Mouse (Mus musculus): ENCODE results near the gene Patz1.
A peak's percentile ranks its signal among the peaks of the same experiment; 100 is the strongest.

Patz1 gene

DNA sequence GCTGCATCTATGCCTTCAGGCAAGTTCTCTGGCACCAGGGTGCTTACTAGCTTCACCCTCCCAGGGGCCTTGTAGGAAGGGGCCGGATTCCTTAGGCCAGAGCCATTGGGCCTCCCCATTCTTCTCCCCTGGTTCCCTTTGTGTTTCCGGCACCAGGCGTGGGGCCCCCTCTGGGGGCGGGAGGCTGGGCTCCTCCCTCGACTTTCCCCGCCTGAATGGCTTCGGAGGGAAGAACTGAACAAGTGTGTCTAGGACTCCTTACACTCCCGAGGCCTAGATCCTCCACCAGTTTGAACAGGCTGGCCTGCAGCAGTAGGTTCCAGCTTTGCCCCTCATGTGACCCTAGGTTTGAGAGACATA is 3.4 kb downstream of the Patz1 start:
- DNase-seq (ENCODE audit: low read depth, low spot score) = no peak

DNA sequence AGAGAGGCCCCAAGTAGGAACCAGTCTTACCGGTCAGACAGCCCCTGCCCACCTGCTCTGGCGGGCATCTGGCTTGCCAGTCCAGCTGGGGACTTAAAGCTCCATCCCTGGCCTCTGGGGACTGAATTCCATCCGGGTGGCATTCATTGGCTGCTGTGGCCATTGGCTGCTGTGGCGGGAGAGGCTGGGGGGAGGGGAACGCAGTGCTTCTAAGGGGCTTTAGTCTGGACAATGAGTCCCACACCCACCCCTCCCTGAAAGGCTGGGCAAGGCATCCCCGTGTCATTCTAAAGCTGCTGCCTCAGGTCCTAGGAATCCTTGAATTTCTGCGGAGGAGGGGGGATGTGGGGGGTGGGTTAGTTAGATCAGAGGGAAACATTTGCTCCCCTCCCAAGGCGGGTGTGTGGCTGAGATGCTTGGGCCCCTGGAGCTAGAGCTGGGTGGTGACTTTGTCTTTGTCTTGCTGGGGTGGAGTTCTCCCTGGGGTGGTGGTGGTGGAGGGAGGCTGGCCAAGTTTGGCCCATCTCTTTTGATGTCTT is 4.1 kb downstream of the Patz1 start:
- DNase-seq (ENCODE audit: low read depth, low spot score) = no peak

GRCm38 (mm10) chr11:3293361-3293760 is 4.7 kb downstream of the Patz1 start:
- DNase-seq (ENCODE audit: low read depth, low spot score) = no peak

GRCm38 (mm10) chr11:3294641-3295040 is 6.0 kb downstream of the Patz1 start:
- DNase-seq (ENCODE audit: low read depth, low spot score) = no peak

GRCm38 (mm10) chr11:3296056-3296455 is 7.4 kb downstream of the Patz1 start:
- DNase-seq (ENCODE audit: low read depth, low spot score) = no peak

DNA sequence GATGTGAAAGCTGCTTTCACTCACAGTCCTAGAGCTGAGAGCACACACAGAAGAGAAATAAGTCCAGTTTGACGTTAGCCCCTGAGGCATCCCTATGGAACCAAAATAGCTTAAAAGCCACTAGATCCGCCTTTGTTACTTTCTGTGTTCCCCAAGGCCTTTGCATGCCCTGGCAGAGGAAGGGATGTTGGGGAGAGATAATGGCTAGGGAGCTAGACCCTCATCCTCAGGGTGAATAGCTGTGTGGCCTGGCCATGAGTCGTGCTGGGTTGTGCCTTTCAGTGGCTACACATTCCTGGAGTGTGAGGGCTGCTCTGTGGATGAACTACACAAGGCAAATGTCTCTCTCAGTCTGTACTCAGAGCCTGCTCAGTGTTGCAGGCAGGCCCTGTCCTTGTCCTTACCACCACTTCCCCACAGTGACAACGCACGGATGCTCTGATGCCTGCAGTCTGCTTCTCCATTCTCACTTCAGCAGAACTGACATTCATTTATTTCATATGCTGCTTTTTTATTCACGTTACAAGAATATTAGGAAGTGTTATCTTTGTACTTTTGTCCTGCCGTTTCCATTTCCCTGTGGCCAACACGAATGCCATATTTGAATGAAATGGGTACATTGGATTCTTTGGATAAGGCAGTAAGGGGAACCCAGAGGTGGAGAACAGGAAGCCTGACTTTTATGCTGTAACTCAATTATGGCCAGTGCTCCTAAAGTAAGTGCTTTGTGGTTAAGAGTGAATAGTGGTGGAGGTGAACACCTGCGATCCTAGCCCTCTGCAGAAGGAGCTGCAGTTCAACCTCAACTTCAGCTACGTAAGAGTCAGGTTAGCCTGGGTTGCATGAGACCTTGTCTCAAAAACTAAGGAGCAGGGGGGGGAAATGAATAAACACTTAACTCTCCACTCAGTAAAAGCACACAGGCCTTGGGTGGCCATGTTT is 9.5 kb downstream of the Patz1 start:
- no peak for DNase-seq (ENCODE audit: low read depth, low spot score)

- DNase-seq (ENCODE audit: low read depth, low spot score) = no peak
Observed at GRCm38 (mm10) chr11:3298813-3299185, 10.1 kb downstream of the Patz1 start.

DNA sequence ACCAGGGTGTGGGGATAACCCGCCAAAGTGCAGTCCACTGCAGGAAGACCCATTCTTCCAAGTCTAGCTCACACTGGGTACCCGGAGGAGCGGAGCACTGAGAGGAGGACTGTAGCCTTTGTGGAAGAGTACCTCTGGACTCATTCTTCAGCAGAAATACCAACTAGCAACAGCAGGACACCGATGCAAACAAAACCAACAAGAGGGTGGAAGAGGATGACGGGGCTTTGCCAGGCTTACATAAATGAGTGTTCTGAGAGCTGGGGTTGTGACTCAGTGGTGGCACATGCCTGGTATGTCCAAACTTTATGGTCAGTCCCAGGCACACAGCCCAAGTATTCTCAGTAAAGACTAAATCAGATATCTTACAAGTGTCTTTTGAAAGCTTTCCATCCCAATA is 12.4 kb downstream of the Patz1 start:
- DNase-seq (ENCODE audit: low read depth, low spot score) = no peak

DNA sequence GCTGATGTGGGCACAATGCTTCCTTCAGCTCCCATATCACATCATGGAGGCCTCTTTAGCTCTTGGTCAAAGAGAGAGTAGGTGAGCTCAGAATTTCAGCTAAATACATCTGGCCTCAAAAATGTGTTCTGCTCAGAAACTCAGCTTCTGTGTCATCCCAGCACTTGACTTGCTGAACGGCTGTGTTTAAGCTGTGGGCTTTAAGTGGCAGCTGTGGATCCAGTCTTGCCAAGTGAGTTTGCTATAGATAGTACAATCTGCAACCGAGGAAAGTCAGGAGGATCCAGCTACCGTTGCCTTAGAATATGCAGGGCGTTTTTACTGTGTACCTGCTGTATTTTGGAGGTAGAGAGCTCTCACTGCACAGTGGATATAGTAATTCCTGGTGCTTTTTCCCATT is 13.7 kb downstream of the Patz1 start:
- DNase-seq (ENCODE audit: low read depth, low spot score) = no peak

DNA sequence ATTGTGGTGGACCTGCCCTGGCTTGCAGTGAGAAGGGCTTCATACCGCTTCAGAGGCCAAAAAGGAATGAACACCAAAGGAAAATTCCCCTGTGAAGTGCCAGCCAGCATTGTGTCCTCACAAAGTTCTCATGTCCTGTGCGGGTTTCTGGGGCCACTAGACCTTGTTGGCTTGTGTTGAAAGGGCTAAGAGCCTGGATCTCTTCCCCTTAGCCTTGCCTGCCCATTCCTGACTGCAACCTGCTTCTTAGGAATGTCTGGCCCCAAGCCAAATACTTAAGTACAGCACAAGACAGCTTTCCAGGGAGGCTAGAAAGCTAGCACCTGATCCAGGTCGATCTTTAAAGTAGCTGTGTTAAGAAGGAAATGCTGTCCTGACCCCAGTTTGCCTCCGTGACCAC is 14.1 kb downstream of the Patz1 start:
- no peak for DNase-seq (ENCODE audit: low read depth, low spot score)

- DNase-seq (ENCODE audit: low read depth, low spot score) = peak; percentile 53
Observed at GRCm38 (mm10) chr11:3305821-3306220, 17.1 kb downstream of the Patz1 start.

GRCm38 (mm10) chr11:3307875-3308274 is 19.2 kb downstream of the Patz1 start:
- DNase-seq (ENCODE audit: low read depth, low spot score) = no peak

- no peak for DNase-seq (ENCODE audit: low read depth, low spot score)
Observed at GRCm38 (mm10) chr11:3309884-3310283, 21.2 kb downstream of the Patz1 start.

DNA sequence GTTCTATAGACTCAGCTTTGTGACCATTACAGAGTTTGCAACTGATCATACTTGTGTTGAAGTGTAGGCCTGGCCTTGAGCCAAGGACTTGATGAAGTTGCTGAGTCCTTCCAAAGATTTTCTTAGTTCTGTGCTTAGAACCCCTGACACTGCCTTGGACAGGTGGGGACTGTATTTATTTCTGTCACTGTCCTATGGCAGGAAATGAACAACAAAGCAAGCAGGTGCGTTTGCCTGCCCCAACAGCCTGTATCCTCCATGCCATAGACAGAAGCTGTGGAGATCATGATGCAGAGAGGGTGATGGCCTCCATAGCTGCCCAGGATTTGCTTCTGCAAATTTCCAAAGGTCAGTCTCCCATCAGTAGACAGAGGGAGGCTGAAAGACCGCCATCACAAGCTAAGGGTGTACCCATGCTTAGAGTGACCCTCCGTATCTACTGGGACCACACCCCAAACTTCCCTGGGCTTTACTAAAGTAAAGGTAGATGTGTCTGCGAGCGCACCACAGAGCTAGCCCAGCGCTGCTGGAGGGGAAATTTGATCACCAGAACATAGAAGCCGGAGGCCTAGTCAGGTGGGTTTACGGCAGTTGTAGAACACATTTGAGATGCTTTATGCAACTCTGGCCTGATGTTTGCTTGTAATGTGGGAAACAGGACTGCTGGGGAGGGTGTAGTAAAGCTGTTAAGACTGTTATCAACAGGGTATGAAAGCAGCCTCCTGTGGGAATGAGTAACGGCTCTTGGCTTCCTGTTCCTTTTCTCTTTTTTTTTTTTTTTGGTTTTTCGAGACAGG is 22.3 kb downstream of the Patz1 start:
- no peak for DNase-seq (ENCODE audit: low read depth, low spot score)

GRCm38 (mm10) chr11:3311586-3312347 is 23.1 kb downstream of the Patz1 start:
- no peak for DNase-seq (ENCODE audit: low read depth, low spot score)

GRCm38 (mm10) chr11:3313294-3313693 is 24.6 kb downstream of the Patz1 start:
- DNase-seq (ENCODE audit: low read depth, low spot score) = no peak

DNA sequence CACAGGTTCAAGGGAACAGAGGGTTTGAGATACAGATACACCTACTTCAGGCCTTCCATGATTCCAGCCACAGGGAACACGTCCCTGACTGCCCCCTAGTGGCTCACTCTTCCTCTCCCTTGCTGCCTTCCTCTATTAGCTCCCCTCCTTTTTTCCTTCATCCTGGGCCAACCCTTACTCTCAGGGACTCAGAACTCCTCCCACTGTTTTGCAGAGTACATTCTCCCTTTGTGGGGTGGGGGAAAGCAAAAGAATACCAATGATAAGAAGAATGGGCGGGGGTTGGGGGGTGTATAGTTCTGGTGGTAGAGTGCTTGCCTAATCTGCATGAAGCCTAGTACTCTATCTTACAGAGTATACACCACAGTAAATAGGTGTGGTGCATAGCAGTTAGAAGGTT is 25.5 kb downstream of the Patz1 start:
- no peak for DNase-seq (ENCODE audit: low read depth, low spot score)

DNA sequence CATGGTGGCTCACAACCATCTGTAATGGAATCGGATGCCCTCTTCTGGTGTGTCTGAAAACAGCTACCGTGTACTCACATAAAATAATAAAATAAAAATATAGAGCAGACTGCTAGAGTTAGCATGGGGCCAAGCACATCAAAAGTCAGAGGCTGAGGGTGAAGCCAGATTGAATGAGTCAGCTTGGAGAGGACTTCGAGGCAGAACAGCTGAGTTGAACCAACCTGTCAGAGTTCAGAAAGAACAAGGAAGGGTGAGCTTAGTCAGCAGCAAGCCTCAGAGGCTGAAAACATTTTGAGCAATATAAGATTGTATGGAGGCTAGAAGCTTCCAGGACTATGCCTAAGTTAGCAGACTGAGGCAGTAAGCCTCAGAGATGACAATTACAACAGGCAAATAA is 29.6 kb downstream of the Patz1 start:
- no peak for DNase-seq (ENCODE audit: low read depth, low spot score)

DNA sequence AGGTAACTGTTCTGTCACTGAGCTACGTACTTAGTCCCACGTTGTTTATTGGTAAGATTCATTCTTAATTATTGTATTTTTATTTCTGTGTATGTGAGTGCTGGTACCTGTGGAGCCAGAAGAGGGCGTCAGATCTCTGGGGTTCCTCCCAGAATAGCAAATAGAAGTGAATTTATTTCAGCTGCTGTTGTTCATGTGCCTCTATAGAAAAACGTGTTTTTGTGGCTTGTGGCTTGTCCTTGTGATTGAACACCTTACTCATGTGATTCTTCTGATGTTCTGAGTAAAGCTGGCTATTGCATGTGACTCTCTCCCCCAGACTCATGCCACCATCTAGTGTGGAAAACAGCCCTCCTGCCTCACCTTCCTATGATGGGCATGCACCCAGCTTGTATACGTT is 39.6 kb downstream of the Patz1 start:
- DNase-seq (ENCODE audit: low read depth, low spot score) = no peak

DNA sequence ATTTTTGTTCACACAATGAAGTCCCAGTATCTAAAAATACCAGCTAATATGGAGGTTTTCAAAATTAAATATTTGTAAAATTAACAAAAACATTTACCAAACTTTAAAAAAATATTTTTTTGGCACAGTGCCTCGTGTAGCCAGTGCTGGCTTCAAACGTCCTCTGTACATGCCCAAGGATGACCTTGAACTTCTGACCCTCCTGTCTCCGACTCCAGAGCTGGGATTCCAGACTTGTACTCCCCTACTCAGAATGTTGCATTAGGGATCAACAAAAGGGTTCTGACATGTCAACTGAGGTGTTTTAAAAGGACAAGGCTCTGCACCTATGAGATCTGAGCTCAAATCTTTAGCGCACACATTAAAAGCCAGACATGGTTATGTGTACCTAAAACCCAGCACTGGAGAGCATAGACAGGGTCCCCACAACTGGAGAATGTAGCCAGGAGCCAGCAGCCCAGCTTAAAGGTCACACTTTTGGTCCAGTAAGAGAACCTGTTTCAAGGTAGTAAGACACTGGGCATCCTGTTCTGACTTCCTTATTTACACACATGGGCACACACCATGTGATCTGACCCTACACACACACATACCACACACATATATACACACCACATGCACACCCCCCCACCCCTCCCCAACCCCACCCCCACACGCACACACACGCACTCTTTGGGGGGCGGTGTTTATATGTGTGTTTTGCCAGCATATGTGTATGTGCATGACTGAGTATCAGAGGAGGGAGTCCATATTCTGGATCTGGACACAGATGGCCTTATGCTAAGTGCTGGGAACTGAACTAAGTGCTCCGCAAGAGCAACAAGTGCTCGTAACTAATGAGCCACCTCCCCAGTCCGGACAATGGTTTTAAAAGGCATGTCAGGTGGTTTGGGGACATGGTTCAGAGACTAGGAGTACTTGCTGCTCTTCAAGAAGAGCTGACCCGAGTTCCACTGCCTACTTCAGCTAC is 40.4 kb downstream of the Patz1 start:
- no peak for DNase-seq (ENCODE audit: low read depth, low spot score)
